Mouse (Mus musculus) hindbrain, embryonic 11.5 days (tissue): ENCODE results near the gene 1700025B11Rik. TPM values are rescaled to one million over a fixed set of nuclear protein-coding genes. Genes with fewer than 3 reads are reported as not detected.
"Not testable (repeated sequence)": the region's sequence is repeated elsewhere in the genome, so short reads cannot be mapped to it uniquely, and the experiment has no call there.

Source experiments
- ATAC-seq: fragments of 200-750 bp; cut with Nextera tagmentation; 2 replicates; pipeline ENCODE4 v1.8.0; 2017; ENCODE audit warnings: mild to moderate bottlenecking, moderate TSS enrichment, moderate library complexity; ENCODE audit not compliant: low FRiP score
- DNase-seq: peaks from one replicate; pipeline ENCODE4 v3.0.0-alpha.2; 2015; ENCODE audit warnings: low spot score
- H3K27ac ChIP-seq: fragments of 300-500 bp; sonication (generic); 2 replicates; pipeline ENCODE4 v1.5.1; 2014; ENCODE audit warnings: mild to moderate bottlenecking, low read depth, low read length
- H3K27me3 ChIP-seq: fragments of 300-500 bp; sonication (generic); 2 replicates; pipeline ENCODE4 v1.6.1; 2014; ENCODE audit warnings: mild to moderate bottlenecking, low read length, moderate library complexity, mixed read lengths; ENCODE audit not compliant: control insufficient read depth, insufficient read depth
- H3K36me3 ChIP-seq: fragments of 300-500 bp; sonication (generic); 2 replicates; pipeline ENCODE4 v1.6.1; 2014; ENCODE audit warnings: mild to moderate bottlenecking, low read length, moderate library complexity, mixed read lengths; ENCODE audit not compliant: control insufficient read depth, insufficient read depth
- H3K4me1 ChIP-seq: fragments of 300-500 bp; sonication (generic); replicated peaks from 2 replicates; pipeline ENCODE4 v1.6.1; 2014; ENCODE audit warnings: low read length, mixed read lengths; ENCODE audit not compliant: control insufficient read depth, insufficient read depth
- H3K4me2 ChIP-seq: fragments of 300-500 bp; sonication (generic); replicated peaks from 2 replicates; pipeline ENCODE4 v1.6.1; 2014; ENCODE audit warnings: mild to moderate bottlenecking, low read depth, low read length
- H3K4me3 ChIP-seq: fragments of 300-500 bp; sonication (generic); 2 replicates; pipeline ENCODE4 v1.5.1; 2014; ENCODE audit warnings: low read depth, low read length
- H3K9ac ChIP-seq: fragments of 300-500 bp; sonication (generic); 2 replicates; pipeline ENCODE4 v1.6.1; 2014; ENCODE audit warnings: low read depth, low read length
- H3K9me3 ChIP-seq: fragments of 300-500 bp; sonication (generic); 2 replicates; pipeline ENCODE4 v1.6.1; 2016; ENCODE audit warnings: low read length; ENCODE audit not compliant: control insufficient read depth
- WGBS: fragments of 180-500 bp; shearing (Covaris S2); extraction: QIAGEN DNeasy Blood & Tissue Kit; methylation state at CpG from one replicate; pipeline ENCODE4 v1.1.7; 2014; 5-methylcytosine and 5-hydroxymethylcytosine counted together
- polyA plus RNA-seq: library from polyadenylated mRNA; unstranded; fragments of >200 nt; fragmentation: Nextera tagmentation; extraction: Ambion mirVana; gene quantifications from 2 replicates; pipeline ENCODE4 v1.2.1, GENCODE M21; 2014

1700025B11Rik gene
- polyA plus RNA-seq, 1 experiment from 2014 or later = not detected

DNA sequence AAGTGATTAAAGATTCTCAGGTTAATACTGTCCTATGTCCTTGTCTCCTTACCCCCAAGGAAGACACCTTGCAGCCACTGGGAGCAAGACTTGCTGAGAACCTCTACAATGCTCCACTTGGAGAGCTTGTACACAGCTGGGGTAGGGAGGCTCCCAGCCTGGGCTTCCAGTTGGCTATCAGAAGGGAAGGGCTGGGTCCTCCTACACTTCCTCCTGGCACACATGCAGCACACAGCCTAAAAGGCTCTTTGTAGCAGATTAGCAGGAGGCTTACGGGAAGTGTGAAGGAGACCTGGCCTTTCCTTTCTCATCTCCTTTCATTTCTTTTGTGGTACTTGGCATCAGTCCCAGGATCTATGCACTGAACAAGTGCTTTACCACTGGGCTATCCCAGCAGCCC lies 20.0 kb upstream of the 1700025B11Rik start:
- no peak for DNase-seq
- Histone ChIP-seq H3K4me2 (no peak overlapping the region), H3K27me3 (no peaks in the 10 kb centered on the region), H3K9ac (no peak overlapping the region), H3K9me3 (no peaks in the 10 kb centered on the region), H3K4me3 (no peak overlapping the region), H3K27ac (no peak overlapping the region), H3K4me1 (no peaks in the 10 kb centered on the region), H3K36me3 (no peaks in the 10 kb centered on the region)
- no peak for ATAC-seq
- WGBS = 95% methylated on average over 1 of the region's 1 CpGs

DNA sequence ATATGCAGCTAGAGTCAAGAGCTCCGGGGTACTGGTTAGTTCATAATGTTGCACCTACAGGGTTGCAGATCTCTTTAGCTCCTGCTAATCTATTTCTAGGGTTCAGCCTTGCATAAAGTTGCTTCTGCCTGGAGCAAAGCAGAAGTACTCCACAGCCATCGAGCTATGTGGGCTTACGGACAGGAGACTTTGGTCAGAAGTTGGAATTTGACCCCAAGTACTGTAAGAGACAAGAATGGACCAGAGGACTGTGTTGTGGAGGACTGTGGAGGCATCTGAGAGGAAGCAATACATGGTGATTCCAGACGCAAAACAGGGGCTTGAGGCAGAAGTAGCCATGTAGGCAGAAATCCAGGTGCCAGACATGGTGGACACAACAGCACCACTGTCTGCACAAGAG lies 17.6 kb upstream of the 1700025B11Rik start:
- WGBS = 88% methylated on average over 4 of the region's 4 CpGs

DNA sequence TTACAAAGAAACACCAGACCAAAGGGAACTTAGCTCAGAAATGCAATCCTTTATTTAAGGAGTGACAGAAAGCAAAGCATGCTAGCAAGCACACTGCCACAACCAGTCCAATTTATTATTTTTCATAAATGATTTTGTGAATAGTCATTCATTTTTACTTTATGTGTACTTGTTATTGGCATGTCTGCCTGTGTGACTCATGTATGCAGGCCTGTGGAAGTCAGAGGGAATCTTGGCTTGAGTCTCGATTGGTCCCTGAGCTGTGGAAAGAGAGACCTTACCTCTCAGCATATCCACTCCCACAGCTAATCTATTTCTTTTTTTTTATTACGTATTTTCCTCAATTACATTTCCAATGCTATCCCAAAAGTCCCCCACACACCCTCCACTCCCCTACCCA lies 17.1 kb upstream of the 1700025B11Rik start:
- no peak overlapping the region for H3K4me2 ChIP-seq
- no peaks in the 10 kb centered on the region for H3K4me1 ChIP-seq
- H3K9ac ChIP-seq = no peak overlapping the region
- no peaks in the 10 kb centered on the region for H3K36me3 ChIP-seq
- no peak overlapping the region for H3K27ac ChIP-seq
- ATAC-seq (no peak), DNase-seq (no peak)
- no peak overlapping the region for H3K4me3 ChIP-seq
- H3K9me3 ChIP-seq = no peaks in the 10 kb centered on the region
- WGBS = 89% methylated on average over 2 of the region's 2 CpGs
- H3K27me3 ChIP-seq = no peaks in the 10 kb centered on the region

More for the DNA sequence above, 17.6 kb upstream of the 1700025B11Rik start:
- Histone ChIP-seq H3K36me3 (no peaks in the 10 kb centered on the region), H3K9me3 (no peaks in the 10 kb centered on the region), H3K27me3 (no peaks in the 10 kb centered on the region), H3K4me3 (no peak overlapping the region), H3K9ac (no peak overlapping the region), H3K27ac (no peak overlapping the region), H3K4me2 (no peak overlapping the region), H3K4me1 (no peaks in the 10 kb centered on the region)
- no peak for ATAC-seq
- DNase-seq = no peak

DNA sequence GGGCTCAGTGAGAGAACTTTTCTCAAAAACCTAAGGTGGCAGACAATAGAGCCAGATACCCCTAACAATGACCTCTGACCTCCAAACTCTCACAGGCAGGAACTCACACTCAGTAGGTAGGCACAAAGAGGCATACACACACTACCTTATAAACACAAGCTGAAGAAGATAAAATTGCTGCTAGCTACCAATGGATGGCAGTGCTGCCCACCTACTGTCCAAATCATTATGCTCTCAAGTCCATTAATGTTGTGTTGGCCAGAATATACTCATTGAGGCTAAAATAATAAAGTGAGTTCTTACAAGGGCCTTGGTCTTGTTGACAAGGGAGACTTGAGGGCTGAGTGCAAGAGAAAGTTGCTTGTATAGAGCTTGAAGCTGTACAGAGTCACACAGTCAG lies 1.5 kb upstream of the 1700025B11Rik start:
- Histone ChIP-seq H3K9me3 (no peaks in the 10 kb centered on the region), H3K4me2 (no peak overlapping the region), H3K27me3 (no peaks in the 10 kb centered on the region), H3K36me3 (no peaks in the 10 kb centered on the region), H3K4me3 (no peak overlapping the region), H3K4me1 (no peaks in the 10 kb centered on the region), H3K27ac (no peak overlapping the region), H3K9ac (no peak overlapping the region)
- no peak for ATAC-seq
- DNase-seq = no peak

DNA sequence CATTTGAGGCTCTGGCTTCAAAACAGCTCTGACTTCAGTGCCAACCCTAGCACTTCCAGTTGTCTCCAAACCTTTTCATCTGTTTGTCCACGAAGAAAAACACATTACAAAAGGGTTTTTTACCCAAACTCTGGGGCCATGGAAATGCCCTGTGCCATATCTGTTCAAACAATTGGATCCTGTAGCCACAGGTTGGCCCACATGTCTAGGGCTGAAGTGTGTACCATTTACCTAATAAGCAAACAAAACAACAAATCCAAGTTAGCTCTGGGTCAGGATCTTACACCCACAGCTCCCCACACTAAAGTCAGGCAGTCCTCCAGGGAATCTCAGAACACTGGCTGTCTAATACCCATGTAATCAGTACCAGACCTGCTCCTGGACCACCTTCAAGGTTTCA lies 22.5 kb downstream of the 1700025B11Rik start:
- 45% methylated on average over 1 of the region's 1 CpGs for WGBS
- DNase-seq = not testable (repeated sequence)

DNA sequence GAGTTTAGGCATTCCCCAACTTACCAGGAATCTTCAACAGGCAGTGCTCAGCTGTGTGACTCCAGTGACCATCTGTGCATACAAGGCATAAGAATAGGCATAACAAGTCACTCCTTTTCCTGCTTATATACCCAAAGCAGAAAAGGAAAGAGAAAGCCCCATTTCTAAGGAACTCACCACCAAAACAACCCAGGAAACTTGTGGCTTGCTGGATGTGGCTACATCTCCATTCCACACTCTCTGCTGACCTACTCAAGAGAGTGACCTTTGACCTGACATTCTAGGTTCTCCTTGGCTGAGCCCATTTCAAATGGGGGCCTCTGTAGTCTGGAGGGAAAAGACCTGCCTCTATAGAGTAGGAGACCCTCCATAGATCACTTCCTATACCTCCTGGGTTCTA lies 28.5 kb downstream of the 1700025B11Rik start, which contains the start of gene Apol7c:
TSS of gene Apol7c (minus strand) at position 101 of the 400 bp plus-strand sequence.
- H3K9me3 ChIP-seq = no peaks in the 10 kb centered on the region
- H3K4me2 ChIP-seq = no peak within 1 kb of the TSS
- H3K4me3 ChIP-seq = no peak within 1 kb of the TSS
- no peaks in the 10 kb centered on the region for H3K4me1 ChIP-seq
- H3K27ac ChIP-seq = no peak within 1 kb of the TSS
- no peaks in the 10 kb centered on the region for H3K27me3 ChIP-seq
- ATAC-seq (no peak), DNase-seq (no peak)
- no peaks in the 10 kb centered on the region for H3K36me3 ChIP-seq
- H3K9ac ChIP-seq = no peak within 1 kb of the TSS

More for the DNA sequence above, 22.5 kb downstream of the 1700025B11Rik start:
- H3K9me3 ChIP-seq, H3K4me1 ChIP-seq, ATAC-seq, H3K4me3 ChIP-seq, H3K9ac ChIP-seq, H3K36me3 ChIP-seq, H3K4me2 ChIP-seq, H3K27me3 ChIP-seq, H3K27ac ChIP-seq: not testable (repeated sequence)

DNA sequence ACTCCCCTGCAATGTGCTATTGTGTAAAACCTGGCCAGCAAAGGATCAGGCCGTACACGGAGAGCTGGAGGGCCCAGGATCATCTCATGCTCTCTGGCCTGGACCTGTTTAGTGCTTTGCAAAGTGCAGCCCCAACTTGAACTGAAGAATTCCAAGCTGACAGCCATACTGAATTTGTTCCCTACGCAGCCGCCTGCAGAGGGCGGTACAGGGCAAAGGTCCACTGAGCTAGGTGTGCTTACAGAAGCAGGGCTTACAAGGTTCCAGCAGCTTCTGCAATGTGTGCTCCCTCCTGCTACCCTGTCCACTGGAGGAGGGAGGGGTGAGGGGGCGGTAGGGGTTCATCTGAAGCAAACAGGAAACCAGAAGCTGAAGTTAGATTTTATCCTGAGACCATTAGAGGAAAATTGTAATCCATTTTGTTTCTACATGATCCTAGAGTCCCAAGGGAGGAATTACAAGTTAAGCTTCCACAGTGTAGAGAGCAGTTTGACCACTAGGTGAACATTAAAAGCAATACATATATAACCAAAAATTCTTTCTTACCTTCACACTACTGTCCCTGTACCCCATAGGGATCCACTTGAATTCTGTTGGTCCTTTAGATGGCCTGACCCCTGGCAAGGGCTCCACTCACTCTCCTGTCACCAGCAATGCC lies 38.4 kb downstream of the 1700025B11Rik start:
- not testable (repeated sequence) for H3K27me3 ChIP-seq, H3K4me3 ChIP-seq, ATAC-seq, H3K9me3 ChIP-seq, H3K9ac ChIP-seq, H3K36me3 ChIP-seq, H3K4me1 ChIP-seq, H3K4me2 ChIP-seq, H3K27ac ChIP-seq
- 13% methylated on average over 6 of the region's 6 CpGs for WGBS
- DNase-seq = peak; percentile 63

DNA sequence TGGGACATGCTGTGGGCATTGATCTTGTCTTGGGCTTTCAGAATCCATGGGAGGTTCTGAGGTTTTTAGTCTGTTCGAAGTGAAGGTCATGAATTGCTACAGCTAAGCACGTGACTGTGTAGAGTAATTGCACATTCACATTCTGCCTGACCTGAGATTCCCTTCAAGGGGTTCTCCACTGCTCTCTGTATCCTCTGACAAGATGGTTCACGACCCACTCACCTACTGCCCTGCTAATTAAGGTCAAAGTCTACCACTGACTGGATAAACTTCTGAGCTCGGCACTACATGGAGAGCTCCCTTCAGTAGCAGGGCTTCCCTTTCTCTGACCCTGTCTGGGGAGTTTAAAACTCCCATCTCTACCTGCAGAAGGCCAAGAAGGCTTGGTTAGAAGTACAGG lies 41.1 kb downstream of the 1700025B11Rik start:
- not testable (repeated sequence) for H3K36me3 ChIP-seq, DNase-seq, H3K27ac ChIP-seq, H3K27me3 ChIP-seq, H3K4me1 ChIP-seq, H3K9me3 ChIP-seq, H3K9ac ChIP-seq, ATAC-seq, H3K4me3 ChIP-seq, H3K4me2 ChIP-seq
- 81% methylated on average over 4 of the region's 4 CpGs for WGBS
